Mouse (Mus musculus) neural tube, postnatal 0 days (tissue): ENCODE measurements around the gene Mfsd7a. TPM values are rescaled to one million over a fixed set of nuclear protein-coding genes. Genes with fewer than 3 reads are reported as not detected.

Experiments
- polyA plus RNA-seq: library from polyadenylated mRNA; unstranded; fragments of >200 nt; fragmentation: Nextera tagmentation; extraction: Ambion mirVana; gene quantifications from 2 replicates; pipeline ENCODE4 v1.2.1, GENCODE M21; 2015

Mfsd7a gene
- 0.09 TPM in 2 replicates for polyA plus RNA-seq

GRCm38 (mm10) chr5:108448785-108449668 is at the start of gene Mfsd7a:
Gene Mfsd7a, minus strand, starts transcription at chr5:108448891.

GRCm38 (mm10) chr5:108461082-108462065 is 12.7 kb upstream of the Mfsd7a start, which contains the start of gene Pcgf3:
Gene Pcgf3, plus strand, starts transcription at chr5:108461232.

GRCm38 (mm10) chr5:108433804-108434587 is 14.7 kb downstream of the Mfsd7a start, which contains the start of gene Atp5k:
Gene Atp5k, minus strand, starts transcription at chr5:108434448.

Other genes with a start within 250 kb of the Mfsd7a start
- 33.3 and 36.1 TPM in 2 replicates for gene Dr1, start 180.0 kb downstream of the Mfsd7a start, polyA plus RNA-seq
- gene Pigg, start 136.3 kb downstream of the Mfsd7a start, polyA plus RNA-seq = 2.6 and 3.1 TPM in 2 replicates
- gene Gm42517, start 81.0 kb downstream of the Mfsd7a start, polyA plus RNA-seq = 8.0 and 12.2 TPM in 2 replicates
- gene Pde6b, start 60.5 kb downstream of the Mfsd7a start, polyA plus RNA-seq = 0.09 and 0.28 TPM in 2 replicates
- 608 and 702 TPM in 2 replicates for gene Atp5k, start 14.4 kb downstream of the Mfsd7a start, polyA plus RNA-seq
- 13.3 and 14.5 TPM in 2 replicates for gene Pcgf3, start 12.3 kb upstream of the Mfsd7a start, polyA plus RNA-seq
- gene Cplx1, start 101.1 kb upstream of the Mfsd7a start, polyA plus RNA-seq = 402 and 444 TPM in 2 replicates
- 35.2 and 41.6 TPM in 2 replicates for gene Gak, start 180.9 kb upstream of the Mfsd7a start, polyA plus RNA-seq
- gene Tmem175, start 180.9 kb upstream of the Mfsd7a start, polyA plus RNA-seq = 36.6 and 37.7 TPM in 2 replicates
- gene Idua, start 211.4 kb upstream of the Mfsd7a start, polyA plus RNA-seq = 9.2 and 10.1 TPM in 2 replicates
- gene Dgkq, start 220.8 kb upstream of the Mfsd7a start, polyA plus RNA-seq = 19.9 and 26.2 TPM in 2 replicates
- 3.3 and 3.5 TPM in 2 replicates for gene Slc26a1, start 226.7 kb upstream of the Mfsd7a start, polyA plus RNA-seq
- gene Fgfrl1, start 243.5 kb upstream of the Mfsd7a start, polyA plus RNA-seq = 19.9 and 23.5 TPM in 2 replicates